Mouse (Mus musculus) left cerebral cortex, adult 6 months (tissue): ENCODE measurements around the gene Bri3bp. TPM values are rescaled to one million over a fixed set of nuclear protein-coding genes. Genes with fewer than 3 reads are reported as not detected.

Experiments
- long read RNA-seq, 2 experiments: library from polyadenylated mRNA; unstranded; transcript quantifications; one replicate each; pipeline ENCODE4 v2.0.0; 2019 to 2020
- polyA plus RNA-seq: library from polyadenylated mRNA; unstranded; fragments of <200 nt; fragmentation: Nextera tagmentation; gene quantifications from 2 replicates; pipeline ENCODE4 v1.2.3, GENCODE M21; 2021

Gene Bri3bp
- polyA plus RNA-seq = 44.3 and 88.8 TPM in 2 replicates
- long read RNA-seq, experiment 1, full-length matches to known transcripts = 41 of 56 reads
- long read RNA-seq, experiment 1, partial matches to known transcripts = 0 of 56 reads
- long read RNA-seq, experiment 1, other reads (novel, unspliced or antisense) = 15 of 56 reads
- long read RNA-seq, experiment 2, full-length matches to known transcripts = 16 of 44 reads
- long read RNA-seq, experiment 2, partial matches to known transcripts = 9 of 44 reads
- long read RNA-seq, experiment 2, other reads (novel, unspliced or antisense) = 19 of 44 reads

GRCm38 (mm10) chr5:125441234-125442114 is at the start of gene Bri3bp:
Gene Bri3bp, plus strand, starts transcription at chr5:125441568.

GRCm38 (mm10) chr5:125433793-125434337 is 7.5 kb upstream of the Bri3bp start, which contains the start of gene Dhx37:
Gene Dhx37, minus strand, starts transcription at chr5:125434121.

GRCm38 (mm10) chr5:125475601-125476285 is 34.4 kb downstream of the Bri3bp start, which contains the start of gene Aacs:
Gene Aacs, plus strand, starts transcription at chr5:125475814.

Other genes with a start within 250 kb of the Bri3bp start
- gene Scarb1, start 100.5 kb upstream of the Bri3bp start, polyA plus RNA-seq = 12.8 and 19.6 TPM in 2 replicates
- 0.18 TPM in 1 of 2 replicates, not detected in the other for gene Gm10382, start 52.2 kb upstream of the Bri3bp start, polyA plus RNA-seq
- gene Ubc, start 51.4 kb upstream of the Bri3bp start, polyA plus RNA-seq = 257 and 297 TPM in 2 replicates
- gene Dhx37, start 7.4 kb upstream of the Bri3bp start, polyA plus RNA-seq = 3.1 and 3.9 TPM in 2 replicates
- gene Aacs, start 34.2 kb downstream of the Bri3bp start, polyA plus RNA-seq = 15.4 and 16.5 TPM in 2 replicates
- 7.8 and 8.1 TPM in 2 replicates for gene Tmem132b, start 90.2 kb downstream of the Bri3bp start, polyA plus RNA-seq